Mouse (Mus musculus): Measurements from ENCODE around the gene Syne3.

Syne3 gene

DNA sequence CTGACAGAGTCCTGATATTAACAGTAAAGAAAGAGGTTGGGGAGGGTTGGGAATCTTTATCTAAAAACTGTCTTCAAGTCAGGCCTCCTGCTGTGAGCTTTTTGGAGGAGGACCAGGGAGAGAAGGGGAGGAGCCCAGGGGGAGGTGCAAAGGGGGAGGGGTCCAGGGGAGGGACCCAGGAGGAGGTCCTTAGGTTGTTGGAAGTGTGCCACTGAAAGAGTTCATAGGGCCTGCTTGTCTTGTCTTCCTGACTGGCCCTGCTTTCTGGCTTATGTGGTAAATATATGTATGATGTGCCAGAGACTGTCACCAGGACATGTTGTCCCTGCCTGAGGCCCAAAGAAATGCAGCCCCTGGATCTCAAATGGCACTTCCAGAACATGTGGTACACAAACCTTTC lies 49.2 kb downstream of the Syne3 start:
- no peak for DNase-seq

DNA sequence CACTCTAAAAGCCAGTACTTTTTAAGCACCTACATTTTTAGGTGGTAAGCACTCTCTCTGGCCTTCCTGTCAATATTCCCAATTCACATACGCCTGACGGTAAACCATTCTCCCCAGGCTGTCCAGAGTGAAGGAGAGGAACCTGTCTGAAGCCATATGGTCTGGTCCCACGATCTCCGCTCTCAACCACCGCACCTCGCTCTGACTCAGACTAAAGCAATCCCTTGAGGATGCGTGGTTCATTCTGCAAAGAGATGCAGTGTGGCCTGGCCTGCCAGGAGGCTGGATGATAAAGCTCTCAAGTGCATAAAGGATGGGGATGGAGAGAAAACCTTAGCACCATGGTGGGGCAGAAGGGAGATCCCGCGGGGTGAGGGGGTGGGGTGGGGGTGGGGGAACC lies 49.6 kb downstream of the Syne3 start:
- DNase-seq, result no peak

DNA sequence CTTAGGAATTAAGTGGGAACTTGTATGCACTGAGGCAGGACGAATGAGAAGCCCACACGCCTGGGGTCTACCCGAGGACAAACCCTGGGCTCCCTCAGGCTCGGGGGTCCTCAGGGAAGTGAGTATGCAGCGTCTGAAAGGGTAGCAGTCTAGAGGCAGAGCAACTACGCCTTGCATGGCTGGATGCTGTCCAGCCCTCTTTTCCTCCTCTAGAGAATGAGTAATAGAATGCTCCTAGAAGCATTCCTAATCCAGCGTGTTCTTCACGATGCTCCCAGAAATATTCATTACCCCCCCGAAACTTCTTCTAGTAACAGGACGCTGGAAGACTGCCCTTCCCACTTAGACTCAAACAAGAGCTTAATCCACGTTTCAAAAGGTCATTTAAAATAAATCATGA lies 51.3 kb downstream of the Syne3 start:
- no peak for DNase-seq

DNA sequence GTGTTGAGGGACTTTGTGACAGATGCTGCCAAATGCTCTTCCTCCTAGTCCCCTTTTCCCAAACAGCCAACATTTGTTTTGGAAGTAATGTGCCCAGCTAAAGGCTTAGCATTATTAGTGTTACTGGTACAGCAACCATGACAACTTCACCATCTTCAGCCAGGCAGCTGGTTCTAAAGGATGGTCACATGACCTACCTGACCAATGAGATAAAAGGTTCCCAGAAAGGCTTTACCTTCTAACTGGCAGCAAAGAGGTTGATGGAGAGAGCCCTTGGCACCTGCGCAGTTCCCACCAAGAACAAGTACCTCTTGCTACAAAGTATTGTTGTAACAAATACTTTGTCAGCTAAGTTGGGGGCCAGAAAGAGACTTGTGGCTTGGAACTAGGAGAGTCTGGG lies 52.4 kb downstream of the Syne3 start:
- no peak for DNase-seq

DNA sequence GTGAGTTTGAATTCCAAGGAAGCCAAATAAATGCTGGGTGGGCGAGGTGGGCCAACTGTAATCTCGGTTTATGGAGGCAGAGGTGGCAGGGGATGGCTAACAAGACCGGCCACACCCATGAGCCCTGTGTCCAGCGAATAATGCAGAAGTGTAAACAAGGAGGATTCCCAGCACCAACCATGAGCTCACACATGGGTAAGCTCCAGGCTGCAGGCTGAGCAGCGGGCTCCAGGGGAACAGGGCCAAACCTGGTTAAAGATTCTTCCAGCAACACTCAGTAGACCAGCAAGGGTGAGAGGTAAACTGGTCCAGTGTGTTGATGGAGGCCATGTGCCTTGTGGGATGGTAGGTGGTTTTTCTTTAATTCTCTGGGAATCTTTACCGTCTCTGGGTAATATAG lies 53.2 kb downstream of the Syne3 start:
- peak; percentile 48 for DNase-seq

DNA sequence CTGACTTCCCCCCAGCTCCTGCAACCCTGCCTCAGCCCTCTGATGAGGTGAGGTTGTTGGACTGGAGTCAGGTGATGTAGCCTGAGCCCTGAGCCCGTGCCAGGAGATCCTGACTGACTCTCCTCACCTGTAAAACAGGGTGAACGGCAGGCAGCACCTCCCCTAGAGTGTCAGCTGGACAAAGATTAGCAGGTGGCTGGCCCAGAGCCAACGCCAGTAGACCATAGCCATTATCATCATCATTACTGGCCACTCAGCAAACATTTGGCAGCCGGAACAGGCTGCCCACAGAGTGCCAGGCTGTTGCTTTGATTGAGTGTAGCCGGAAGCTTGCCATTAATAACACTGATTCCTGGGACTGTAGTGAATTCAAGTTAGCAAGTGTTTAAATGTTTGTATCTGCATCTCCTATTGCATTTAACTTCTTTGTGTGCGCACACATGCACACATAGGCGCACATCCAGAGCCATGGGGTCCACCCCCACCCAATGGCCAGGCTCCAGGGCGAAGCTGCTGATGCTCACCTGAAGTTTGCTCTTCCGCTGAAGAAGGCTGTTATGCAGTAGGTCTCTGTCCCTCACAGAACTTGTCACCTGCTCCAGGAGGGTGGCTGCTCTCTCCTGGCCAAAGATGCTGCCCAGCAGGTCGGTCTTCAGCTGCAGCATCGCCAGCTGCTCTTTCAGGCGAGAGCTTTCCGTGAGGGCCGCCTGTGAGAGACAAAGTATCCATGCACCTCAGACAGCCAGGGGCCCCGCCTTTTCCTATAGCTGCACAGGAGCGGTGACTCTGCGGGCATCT lies 54.4 kb downstream of the Syne3 start:
- DNase-seq, result peak; percentile 92

DNA sequence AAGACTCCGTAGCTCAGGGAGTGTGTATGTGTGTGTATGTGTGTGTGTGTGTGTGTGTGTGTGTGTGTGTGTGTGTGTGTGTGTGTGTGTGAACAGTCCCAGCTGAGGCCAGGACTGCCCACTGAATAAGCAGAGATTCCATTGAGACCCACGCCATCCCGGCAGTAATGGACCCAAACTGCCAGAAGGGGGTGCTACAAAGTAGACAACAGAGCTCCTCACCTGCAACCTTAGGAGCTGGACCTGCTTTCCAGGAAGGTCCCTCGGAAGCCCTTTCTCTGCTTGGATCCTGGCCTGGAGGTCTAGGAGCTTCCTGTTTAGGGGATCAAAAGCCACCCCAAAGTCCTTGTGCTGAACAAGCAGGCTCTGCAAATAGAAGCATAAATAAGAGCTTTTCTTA lies 55.7 kb downstream of the Syne3 start:
- peak; percentile 53 for DNase-seq

DNA sequence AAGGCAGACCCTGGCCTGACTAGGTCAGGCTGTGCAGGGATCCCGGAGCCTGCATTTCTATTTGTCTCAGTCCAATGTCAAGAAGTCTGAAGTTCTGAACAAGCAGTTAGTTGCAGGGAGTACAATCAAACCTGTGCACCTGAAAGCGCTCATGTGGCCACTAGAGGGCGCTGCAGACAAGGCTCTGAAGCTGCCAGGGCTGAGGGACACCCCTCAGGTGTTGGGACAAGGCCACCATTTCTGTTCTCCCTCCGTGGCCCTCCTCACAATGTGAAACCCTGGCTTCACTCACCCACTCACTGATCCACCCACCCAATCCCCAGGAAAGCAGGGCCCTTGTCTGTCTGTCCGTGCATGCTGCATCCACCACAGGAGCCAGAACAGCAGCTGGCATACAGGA lies 57.2 kb downstream of the Syne3 start:
- peak; percentile 62 for DNase-seq

DNA sequence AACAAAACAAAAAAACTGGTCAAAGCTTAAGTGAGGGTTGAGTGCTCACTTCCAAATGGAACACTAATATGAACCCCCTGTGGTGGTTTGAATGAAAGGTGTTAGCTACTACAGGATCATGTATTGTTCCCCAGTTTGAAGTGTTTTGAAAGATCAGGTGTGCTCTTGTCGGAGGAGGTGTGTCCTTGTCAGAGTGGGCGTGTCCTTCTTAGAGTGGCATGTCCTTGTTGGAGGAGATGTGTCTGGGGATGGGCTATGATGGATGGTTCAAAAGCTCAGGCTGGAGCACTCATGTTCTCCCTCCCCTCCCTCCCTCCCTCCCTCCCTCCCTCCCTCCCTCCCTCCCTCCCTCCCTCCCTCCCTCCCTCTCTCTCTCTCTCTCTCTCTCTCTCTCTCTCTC lies 61.7 kb downstream of the Syne3 start:
- no peak for DNase-seq

DNA sequence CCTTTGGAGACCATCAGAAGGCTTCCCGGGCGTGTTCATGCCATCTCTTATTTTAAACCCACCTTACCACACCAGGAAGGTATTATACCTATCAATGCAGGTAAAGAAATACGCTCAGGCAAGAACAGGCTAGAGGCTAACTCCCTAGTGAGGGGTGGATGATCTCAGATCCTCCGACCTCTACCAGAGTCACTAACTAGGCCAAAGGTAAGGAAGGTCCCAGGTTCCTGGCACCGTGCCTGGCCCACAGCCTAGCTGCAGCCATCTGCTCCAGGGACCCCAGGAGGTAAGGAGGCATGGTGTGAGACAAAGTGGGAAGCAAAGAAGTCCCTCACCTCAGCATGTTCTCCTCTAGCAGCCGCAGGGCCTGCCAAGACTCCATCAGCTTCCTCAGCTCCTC lies 63.4 kb downstream of the Syne3 start:
- no peak for DNase-seq

DNA sequence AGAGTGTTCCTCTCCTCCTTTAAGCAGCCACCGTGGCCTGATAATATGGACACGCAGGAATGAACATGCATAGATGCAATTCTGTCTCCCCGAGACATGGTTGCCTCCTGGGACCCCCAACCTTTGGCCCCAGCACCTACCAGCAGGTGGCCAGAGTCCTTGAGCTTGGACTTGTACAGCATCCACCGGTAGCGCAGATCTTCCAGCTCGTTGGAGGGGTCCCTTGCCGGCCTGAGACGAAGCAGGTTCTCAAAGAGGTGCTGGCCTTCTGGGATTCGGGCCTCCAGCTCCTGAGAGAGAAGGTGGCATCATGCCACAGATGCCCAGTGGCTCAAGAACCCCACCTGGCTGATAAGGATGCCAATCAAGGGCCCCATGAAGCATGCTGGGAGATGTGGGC lies 69.1 kb downstream of the Syne3 start:
- DNase-seq, result no peak

DNA sequence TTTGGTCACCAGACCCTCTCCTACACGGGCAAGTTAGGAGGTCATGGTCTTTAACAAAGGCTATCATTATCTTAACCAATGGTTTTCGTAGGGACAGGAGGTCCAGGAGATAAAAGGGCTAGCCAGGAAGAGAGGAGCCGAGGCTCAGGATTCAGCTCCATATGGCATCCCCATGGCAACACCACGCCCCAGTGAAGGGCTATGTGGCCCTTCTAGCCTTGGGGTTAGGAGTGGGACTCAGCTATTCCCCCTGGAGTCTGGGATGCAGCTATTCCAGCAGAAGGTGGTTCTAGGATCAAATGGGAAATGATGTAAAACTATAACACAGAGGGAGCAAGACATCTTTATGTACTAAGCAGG lies 69.6 kb downstream of the Syne3 start:
- DNase-seq, result no peak

DNA sequence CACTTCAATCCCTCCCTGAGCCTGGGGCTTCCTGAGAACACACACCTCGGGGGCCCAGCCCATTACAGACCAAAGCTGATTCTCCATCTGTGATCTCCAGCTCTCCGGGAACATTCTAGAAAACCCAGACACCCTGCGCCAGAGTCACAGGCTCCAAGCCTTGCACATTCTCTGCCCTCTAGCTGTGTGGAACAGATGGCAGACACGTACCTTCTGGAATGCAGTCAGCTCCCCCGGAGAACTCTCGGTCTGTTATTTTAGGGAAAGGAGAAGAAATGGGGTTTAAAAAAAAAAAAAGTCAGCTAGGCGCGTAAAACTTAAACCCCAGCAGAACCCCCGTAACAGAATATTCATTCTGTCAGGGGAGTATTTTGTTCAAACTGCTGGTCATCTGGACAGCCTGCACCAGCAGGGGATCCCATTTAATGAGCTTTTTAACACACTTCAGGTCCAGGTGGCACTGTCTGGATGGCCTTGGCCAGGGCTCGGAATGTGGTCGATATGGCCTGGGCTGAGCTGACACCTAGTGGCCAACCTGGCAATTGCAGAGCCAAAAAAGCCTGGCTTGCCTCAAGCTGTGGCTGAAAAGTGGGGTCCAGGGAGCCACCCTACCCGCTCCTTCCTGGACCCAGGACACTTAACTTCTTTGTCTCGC lies 70.1 kb downstream of the Syne3 start:
- peak; percentile 56 for DNase-seq

DNA sequence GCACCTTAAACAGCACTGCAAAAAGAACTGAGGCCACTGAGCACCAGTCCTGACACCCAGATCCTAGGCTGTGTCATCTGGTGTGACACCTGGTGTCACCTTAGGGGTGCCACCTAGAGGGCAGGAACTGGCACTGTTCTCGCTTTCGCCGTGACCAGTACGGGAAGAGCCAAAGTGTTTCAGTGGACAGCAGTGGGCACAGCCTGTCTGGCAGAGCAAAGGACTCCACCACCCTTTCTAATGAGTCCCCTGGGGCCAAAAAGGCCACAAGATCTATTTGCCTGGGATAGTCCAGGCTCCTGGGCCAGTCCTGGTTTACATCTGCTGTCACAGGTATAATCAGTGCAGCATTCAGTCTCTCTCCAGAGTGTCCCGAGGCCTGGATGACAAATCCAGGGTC lies 70.7 kb downstream of the Syne3 start:
- no peak for DNase-seq

DNA sequence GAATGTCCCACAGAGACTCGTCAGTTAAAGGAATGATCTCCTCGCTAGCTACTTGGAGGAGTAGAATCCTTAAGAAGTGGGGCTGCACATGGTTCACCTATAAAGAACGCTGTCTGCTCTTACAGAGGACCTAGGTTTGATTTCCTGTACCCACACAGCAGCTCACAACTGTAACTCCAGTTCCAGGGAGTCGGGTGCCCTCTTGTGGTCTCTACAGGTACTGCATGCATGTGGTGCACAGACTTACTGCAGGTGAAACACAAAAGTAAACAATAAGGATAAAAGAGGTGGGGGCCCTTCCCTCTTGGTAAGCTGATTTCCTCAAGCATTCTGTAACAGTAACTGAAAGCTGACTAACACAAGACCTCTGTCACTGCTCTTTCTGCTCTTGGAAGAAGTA lies 73.4 kb downstream of the Syne3 start:
- DNase-seq, result no peak

DNA sequence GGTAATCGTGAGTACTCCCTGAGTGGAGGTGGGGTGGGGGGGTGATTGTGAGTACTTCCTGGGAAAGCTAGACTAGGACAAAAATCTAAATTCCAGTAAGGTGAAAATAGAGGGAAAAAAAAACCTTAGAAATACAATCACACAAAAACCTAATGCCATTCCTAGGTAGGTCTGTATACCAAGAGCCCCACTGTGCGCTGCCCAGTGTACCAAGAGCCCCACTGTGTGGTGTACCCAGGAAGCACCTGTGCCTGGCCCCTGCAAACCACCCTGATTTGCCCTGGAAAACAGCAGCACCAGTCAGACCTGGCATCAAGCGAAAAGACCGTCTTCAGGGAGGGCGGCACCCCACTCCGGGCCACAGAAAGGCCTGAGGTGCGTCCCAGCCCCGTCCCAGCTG lies 74.5 kb downstream of the Syne3 start:
- no peak for DNase-seq

DNA sequence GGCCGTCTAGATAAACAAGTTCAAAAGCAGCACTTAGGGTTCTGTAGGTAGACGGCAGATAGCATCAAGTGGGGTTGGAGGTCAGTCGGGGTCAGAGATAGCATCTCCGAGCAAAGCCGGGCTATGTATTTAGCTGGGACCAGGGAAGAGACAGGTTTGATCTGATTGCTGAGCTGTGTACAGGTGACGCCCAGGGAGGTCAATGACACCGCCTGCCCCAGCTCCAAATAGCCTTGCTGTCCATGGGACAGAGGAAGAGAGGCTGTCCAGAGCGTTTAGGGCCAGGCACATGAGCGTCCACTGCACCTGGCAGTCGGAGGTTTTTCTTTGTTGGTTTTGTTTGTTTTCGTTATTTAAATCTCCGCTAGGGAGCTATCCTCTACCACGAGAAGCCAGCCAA lies 75.8 kb downstream of the Syne3 start:
- no peak for DNase-seq

DNA sequence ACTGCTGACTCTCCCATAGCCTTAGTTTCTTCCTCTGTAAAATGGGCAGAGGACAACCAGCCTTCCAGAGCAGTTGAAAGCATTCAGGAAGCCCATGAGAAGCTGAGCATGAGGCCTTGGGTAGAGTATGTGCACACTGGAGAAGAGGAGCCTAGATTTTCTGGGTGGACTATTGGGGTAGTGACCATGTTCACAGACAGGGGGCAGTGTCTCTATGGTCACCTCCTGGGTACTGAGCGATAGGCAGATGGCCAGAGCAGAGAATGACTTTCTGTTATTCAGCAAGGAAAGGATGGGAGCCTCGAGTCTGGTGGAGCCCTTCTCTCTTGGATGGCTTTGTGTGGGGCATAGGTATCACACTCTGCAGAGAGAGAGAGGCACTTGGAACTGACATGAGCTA lies 76.4 kb downstream of the Syne3 start:
- DNase-seq, result no peak

DNA sequence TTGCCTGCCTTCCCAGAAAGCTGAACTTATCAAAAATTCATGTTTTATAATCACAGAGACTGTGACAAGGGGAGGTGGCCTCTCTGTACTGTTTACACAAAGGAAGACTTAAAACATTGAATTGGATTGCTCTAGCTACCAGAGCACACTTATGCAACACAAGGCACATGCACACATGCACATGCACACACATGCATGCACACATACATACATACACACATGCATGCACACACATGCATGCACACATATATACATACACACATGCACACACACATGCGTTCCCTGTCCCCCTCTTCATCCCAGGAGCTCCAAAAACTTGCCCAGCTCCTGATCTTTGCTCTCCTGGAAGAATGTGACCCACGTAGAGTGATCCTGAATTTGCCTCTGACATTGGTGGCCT lies 83.8 kb downstream of the Syne3 start:
- DNase-seq, result no peak

DNA sequence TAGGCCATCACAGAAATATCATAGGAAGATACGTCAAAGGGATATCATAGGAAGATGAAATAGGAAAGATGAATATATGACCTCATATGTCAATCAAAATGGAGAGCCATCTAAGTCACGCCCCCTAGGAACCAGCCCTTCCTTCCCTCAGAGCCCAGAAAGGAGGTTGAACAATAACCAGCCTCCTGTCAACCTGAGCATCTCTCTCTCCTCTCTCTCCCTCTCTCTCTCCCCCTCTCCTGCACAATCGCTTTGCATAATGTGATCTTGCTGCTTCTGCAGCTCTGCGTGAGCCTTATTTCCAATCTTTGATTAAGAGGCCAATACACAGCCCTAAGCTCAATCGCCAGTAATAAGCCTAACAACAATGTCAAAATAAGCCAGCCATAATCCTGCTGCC lies 84.6 kb downstream of the Syne3 start:
- no peak for DNase-seq

DNA sequence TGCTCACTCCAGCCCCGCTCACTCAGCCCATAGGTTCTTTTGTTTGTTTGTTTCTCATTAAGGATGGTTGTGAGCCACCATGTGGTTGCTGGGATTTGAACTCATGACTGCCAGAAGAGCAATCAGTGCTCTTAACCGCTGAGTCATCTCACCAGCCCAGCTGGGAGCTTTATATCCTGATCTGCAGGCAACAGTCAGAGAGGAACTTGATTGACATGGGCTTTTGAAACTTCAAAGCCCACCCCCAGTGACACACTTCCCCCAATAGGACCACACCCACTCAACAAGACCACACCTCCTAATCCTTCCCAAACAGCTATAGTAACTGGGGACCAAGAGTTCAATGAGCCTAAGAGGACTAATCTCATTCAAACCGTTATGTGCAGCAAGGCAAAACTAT lies 85.1 kb downstream of the Syne3 start:
- DNase-seq, result no peak

DNA sequence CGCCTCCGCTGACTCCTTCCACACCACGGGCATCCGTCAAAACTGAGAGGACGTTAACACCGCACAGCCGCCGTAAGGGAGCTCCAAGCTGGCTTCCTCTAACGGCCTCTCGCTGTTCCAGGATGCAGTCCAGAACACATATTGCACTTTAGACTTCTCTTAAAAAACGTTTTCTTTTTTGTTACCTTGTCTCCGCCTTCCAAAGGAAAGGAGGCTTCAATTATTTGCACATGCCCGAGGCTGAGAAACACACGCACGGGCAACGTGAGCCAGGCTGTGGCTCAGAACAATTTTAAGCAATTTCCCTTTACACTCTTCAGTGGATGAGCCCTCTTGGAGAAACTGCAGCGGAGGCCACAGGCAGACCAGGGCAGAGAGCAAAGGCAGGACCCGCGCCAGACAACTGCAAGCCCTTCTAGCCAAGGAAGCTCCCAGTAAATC lies 85.6 kb downstream of the Syne3 start:
- DNase-seq, result peak; percentile 71

DNA sequence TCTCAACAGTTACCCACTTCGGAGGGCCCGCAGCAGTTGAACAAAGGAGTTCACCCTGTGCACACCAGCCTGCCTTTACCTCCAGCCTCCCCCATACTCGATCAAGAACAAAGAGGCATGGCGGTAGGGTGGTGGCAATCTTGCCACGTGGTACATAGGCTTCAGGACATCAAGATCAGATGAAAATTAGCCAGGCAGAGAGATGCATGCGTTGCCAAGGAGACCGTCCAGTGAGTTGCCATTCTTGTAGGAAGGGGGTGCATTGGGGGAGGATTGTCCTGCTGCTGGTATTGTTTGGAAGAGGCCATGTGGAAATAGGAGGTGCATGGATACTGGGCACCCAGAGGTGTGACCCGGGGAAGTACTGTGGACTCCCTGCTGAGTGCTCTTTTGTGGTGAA lies 87.0 kb downstream of the Syne3 start:
- no peak for DNase-seq

DNA sequence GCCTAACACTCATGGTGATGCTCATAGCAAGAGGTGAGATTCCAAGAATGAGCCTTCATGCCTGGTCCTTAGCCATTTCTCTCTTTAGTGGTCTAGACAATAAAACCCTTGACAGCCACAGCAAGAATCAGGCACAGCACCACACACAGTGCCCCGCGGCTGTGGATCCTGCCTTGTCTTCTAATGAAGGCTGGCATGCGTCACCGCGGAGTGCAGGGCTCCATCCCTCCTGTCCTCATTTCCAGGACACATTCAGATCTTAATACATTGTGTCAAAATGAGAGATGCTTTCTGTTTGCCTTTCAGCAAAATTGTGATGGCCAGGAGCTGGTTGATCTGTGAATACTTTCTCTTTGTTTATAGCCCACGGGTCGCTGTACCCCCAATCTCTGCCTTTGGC lies 88.5 kb downstream of the Syne3 start:
- DNase-seq, result no peak

DNA sequence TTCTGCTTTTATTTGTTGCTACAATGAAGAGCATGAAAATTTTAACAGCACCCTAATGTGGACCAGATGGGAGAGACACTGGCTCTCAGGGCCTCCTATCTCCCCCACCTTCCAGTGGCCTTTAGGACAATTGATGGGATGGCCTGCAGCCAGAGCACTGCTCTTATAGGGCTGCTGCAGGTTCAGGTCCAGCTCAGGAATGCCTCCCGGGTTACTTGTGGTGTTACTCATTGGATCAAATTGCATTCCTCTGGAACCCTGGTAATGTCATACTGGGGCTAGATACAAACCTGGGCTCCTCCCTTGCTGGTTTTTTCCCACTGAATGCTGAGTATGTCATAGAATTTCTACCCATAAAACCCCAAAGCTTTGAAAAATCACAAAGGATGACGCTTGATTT lies 90.4 kb downstream of the Syne3 start:
- DNase-seq, result no peak
